Mouse (Mus musculus) ES-Bruce4 (cell line): Measurements from ENCODE around the gene Snx1. TPM values are rescaled to one million over a fixed set of nuclear protein-coding genes. Genes with fewer than 3 reads are reported as not detected.

Source experiments
- H3K27ac ChIP-seq: 2 replicates; pipeline ENCODE4 v1.5.1; 2012; ENCODE audit warnings: low read length, inconsistent platforms; ENCODE audit not compliant: insufficient read depth
- H3K27me3 ChIP-seq: 2 replicates; pipeline ENCODE4 v1.6.1; 2012; ENCODE audit warnings: mild to moderate bottlenecking, low read length, inconsistent platforms; ENCODE audit not compliant: control insufficient read depth, poor library complexity, insufficient read depth, severe bottlenecking
- H3K36me3 ChIP-seq: 2 replicates; pipeline ENCODE4 v1.6.1; 2012; ENCODE audit warnings: inconsistent platforms, mild to moderate bottlenecking, low read length, moderate library complexity; ENCODE audit not compliant: control insufficient read depth, poor library complexity, insufficient read depth, severe bottlenecking
- H3K4me1 ChIP-seq: one replicate; pipeline ENCODE4 v1.8.1; 2011; ENCODE audit warnings: low read length; ENCODE audit not compliant: control insufficient read depth, insufficient read depth
- H3K4me3 ChIP-seq: 2 replicates; pipeline ENCODE4 v1.5.1; 2011; ENCODE audit warnings: low read depth, mild to moderate bottlenecking, low read length
- H3K9ac ChIP-seq: 2 replicates; pipeline ENCODE4 v1.6.1; 2012; ENCODE audit warnings: low read depth, mild to moderate bottlenecking, inconsistent platforms; ENCODE audit not compliant: poor library complexity, severe bottlenecking
- H3K9me3 ChIP-seq: replicated peaks from 2 replicates; pipeline ENCODE4 v1.6.1; 2012; ENCODE audit warnings: mild to moderate bottlenecking, low read length, inconsistent platforms; ENCODE audit not compliant: control insufficient read depth, poor library complexity, insufficient read depth, severe bottlenecking
- CTCF ChIP-seq: IDR thresholded peaks from one replicate; pipeline ENCODE4 v1.8.1; 2011; ENCODE audit warnings: low read depth, low read length
- EP300 ChIP-seq: IDR thresholded peaks from 2 replicates; pipeline ENCODE4 v1.6.1; 2011; ENCODE audit warnings: low read depth, low read length; ENCODE audit not compliant: insufficient read depth
- POLR2A ChIP-seq: IDR thresholded peaks from one replicate; pipeline ENCODE4 v1.8.1; 2011; ENCODE audit warnings: low read length; ENCODE audit not compliant: insufficient read depth
- polyA plus RNA-seq: library from polyadenylated mRNA; stranded (reverse); fragments of >200 nt; gene quantifications from 2 replicates; pipeline ENCODE4 v1.2.4, GENCODE M21; 2011; ENCODE audit warnings: low read depth; ENCODE audit not compliant: missing spikeins, insufficient read depth, insufficient read length

Snx1 gene
- polyA plus RNA-seq, 1 experiment, result 34.7 TPM

DNA sequence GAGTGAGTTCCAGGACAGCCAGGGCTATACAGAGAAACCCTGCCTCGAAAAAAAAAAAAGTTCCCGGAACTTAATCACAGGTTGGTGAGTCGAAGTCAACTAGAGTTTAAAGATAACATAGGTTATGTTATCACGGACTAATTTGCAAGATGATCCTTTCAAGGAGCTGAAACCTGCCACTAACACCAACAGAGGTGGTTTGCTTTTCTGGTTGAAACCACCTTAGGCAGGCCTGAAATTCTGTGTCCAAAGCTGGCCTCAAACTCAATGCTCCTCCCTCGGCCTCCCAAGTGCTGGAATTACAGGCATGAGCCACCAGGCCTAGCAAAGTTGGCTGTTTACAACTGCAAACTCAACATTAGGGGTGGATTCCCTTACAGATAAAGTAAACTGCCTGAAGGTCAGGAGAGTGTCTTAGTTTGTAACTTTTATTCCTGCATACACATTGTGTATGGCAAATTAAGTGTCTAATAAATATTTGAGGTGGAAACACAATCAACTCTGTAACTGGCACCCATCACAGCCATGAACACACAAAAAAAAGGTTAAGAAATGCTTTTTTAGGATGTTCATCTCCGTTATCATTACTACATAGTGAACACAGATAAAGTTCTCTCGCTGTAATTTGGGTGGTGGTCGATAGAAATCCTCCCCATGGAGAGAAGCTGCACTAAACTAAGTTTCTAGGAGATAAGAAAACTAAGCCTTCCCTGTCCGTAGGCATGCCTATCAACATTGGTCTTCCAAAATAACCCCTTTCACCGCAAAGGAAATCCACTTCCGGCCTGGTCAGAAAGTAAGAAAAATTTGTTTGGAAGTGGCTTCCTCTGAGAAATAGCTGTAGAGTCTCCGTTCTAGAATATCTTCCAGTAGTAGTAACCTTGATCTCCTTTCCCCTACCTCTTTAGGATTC, 588 bp downstream of the Snx1 start:
- Histone ChIP-seq H3K27ac (peak overlapping the region; percentile 64; the same call in 1 of the 2 replicates), H3K9ac (peak overlapping the region; percentile 61), H3K27me3 (no peaks in the 10 kb centered on the region), H3K4me3 (peak overlapping the region; percentile 29), H3K9me3 (no peaks in the 10 kb centered on the region), H3K36me3 (no peaks in the 10 kb centered on the region), H3K4me1 (peaks cover 1% of the 10 kb centered on the region)
- TF ChIP-seq EP300 (no peak), CTCF (no peak), POLR2A (no peak)

DNA sequence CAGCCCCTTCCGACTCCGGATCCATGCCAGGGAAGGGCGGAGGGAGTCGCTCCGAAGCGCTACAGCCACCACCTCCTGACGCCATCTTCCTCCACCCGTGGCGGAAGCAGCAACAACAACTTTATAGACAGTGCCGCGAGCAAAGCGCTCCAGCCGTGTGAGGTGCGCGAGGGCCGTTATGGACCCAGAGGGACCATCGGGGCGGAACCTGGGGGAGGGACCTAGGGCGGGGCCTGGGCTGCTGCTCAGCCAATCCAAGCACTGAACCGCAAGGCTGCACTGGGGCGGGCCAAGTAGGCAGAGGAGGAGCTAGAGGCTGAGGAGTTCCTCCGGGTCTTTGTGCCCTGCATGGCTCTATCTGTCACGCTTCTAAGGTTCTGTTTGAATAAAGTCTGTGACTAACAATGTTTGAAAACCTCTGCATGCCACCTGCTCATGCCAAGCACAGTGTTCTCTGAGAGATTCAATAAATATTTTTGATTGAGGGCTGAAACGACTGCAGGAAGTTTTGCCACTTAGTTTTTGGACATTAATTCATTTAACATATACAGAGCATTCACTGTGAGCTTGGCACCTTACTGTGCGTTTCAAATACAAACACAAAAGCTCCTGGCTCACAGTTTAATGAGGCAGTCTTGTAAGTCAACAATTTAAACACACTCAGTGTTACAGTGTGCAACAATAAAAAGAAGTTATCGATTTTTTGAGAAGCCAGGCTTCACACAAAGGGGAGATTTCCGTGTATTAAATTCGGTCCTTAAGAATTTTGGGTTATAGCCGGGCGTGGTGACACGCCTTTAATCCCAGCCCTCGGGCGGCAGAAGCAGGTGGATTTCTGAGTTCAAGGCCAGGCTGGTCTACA, 1.5 kb downstream of the Snx1 start:
- no peaks in the 10 kb centered on the region for H3K27me3 ChIP-seq
- no peaks in the 10 kb centered on the region for H3K9me3 ChIP-seq
- no peaks in the 10 kb centered on the region for H3K36me3 ChIP-seq
- H3K27ac ChIP-seq, result no peak overlapping the region
- TF ChIP-seq EP300, result 0 out of 2 replicates have a peak, but pooled peaks have one; percentile 63
- TF ChIP-seq CTCF, result no peak
- peaks cover 1% of the 10 kb centered on the region for H3K4me1 ChIP-seq
- peak overlapping the region; percentile 67 for H3K4me3 ChIP-seq
- H3K9ac ChIP-seq, result peak overlapping the region; percentile 61

DNA sequence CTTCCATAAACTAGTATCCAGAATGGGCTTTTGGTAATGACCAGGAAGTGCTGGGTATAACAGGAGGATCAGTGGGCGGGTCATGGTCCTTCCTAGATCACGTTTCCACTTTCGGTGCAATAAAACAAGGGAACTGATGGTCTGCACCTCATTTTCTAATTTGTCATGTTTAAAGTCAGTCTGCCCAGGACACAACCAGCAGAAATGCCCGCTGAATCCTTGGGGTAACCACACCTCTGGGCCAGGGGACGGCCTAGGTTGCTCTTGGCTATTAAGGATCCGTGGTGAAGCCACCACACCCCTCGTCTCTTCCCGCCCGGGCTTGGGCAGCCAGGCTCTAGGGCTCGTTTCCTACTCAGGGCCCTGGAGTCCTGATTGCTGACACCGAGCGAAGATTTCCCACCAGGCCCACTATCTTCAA, 2.3 kb downstream of the Snx1 start:
- Histone ChIP-seq H3K4me3 (peak overlapping the region; percentile 67), H3K27ac (no peak overlapping the region), H3K36me3 (no peaks in the 10 kb centered on the region), H3K4me1 (peaks cover 1% of the 10 kb centered on the region), H3K27me3 (no peaks in the 10 kb centered on the region), H3K9ac (peak overlapping the region; percentile 33), H3K9me3 (no peaks in the 10 kb centered on the region)
- TF ChIP-seq EP300 (no peak), CTCF (no peak), POLR2A (no peak)

DNA sequence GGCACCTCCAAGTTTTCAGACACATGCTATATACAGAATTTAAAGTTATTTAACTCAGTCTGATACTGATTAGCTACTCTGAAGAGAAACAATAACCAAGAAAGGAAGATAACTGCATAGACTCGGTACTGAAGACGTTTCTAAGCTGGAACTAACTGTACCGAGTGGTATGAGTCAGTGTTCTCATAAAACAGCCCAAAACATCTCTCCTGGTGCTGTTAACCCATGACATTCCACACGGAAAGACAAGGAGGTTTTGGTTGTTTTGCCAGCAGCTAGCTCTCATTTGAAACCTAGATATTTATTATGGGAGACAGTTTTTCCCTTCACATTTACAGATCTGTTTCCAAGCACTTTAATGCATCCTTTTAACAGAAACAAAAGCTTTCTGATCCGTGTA, 2.7 kb downstream of the Snx1 start:
- Histone ChIP-seq H3K27ac (no peak overlapping the region), H3K9ac (peak overlapping the region; percentile 33; the same call in 1 of the 2 replicates), H3K36me3 (no peaks in the 10 kb centered on the region), H3K27me3 (no peaks in the 10 kb centered on the region), H3K9me3 (no peaks in the 10 kb centered on the region), H3K4me1 (peaks cover 1% of the 10 kb centered on the region), H3K4me3 (no peak overlapping the region; the same call in 1 of the 2 replicates)
- no peak for TF ChIP-seq EP300

DNA sequence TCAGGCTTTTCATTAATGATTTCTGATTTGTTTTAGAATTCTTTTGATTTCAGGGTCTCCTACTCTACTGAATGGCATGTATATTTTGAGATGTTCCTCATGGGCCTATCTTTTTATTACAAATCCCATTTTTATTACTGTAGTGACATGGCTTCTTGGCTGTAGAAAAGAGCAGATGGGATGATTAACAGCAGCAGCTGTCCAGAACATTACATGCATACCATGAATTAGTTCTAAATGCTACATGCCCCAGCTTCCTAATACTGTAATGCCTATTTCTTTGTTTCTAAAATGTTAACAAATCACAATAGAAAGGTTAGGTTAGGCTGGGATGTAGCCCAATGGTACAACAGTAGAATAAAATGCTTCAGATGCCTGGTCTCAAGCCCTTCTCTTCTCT, 5.0 kb downstream of the Snx1 start:
- H3K27me3 ChIP-seq, result no peaks in the 10 kb centered on the region
- no peak overlapping the region for H3K4me3 ChIP-seq
- peaks cover 1% of the 10 kb centered on the region for H3K4me1 ChIP-seq
- TF ChIP-seq POLR2A, result no peak
- no peak for TF ChIP-seq EP300
- TF ChIP-seq CTCF, result no peak
- no peaks in the 10 kb centered on the region for H3K36me3 ChIP-seq
- H3K27ac ChIP-seq, result no peak overlapping the region
- no peak overlapping the region for H3K9ac ChIP-seq
- H3K9me3 ChIP-seq, result no peaks in the 10 kb centered on the region

DNA sequence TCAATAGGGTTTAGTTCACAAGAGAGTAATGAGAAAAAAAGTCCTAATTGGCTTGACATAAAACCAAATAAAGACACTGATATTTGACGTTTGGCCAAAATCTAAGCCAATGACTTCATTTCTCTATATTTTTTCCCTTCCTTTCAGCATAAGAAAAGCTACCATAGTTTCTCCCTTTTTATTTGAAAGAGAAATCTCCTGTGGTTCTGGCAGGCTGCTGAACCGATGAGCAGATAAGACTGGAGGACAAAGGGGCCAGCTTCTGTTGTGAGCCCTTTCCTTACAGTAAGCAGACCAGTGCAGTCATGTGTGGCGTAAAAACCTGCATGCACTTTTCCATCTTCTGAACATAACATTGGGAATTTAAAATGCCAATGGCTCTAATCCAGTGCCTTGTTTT, 5.4 kb downstream of the Snx1 start:
- H3K9ac ChIP-seq, result no peak overlapping the region
- no peak for TF ChIP-seq EP300
- TF ChIP-seq POLR2A, result no peak
- no peak for TF ChIP-seq CTCF
- peaks cover 1% of the 10 kb centered on the region for H3K4me1 ChIP-seq

More for the DNA sequence above, 5.4 kb downstream of the Snx1 start:
- no peaks in the 10 kb centered on the region for H3K36me3 ChIP-seq
- no peak overlapping the region for H3K27ac ChIP-seq
- no peaks in the 10 kb centered on the region for H3K27me3 ChIP-seq
- no peak overlapping the region for H3K4me3 ChIP-seq
- H3K9me3 ChIP-seq, result no peaks in the 10 kb centered on the region
